Mouse (Mus musculus) heart, embryonic 11.5 days (tissue): ENCODE measurements around the gene Ppp1r9b. TPM values are rescaled to one million over a fixed set of nuclear protein-coding genes. Genes with fewer than 3 reads are reported as not detected.

Source experiments
- ATAC-seq: fragments of 200-750 bp; cut with Nextera tagmentation; replicated peaks from 2 replicates; pipeline ENCODE4 v1.8.0; 2017; ENCODE audit warnings: moderate library complexity; ENCODE audit not compliant: insufficient number of reproducible peaks, low FRiP score, low TSS enrichment
- H3K27ac ChIP-seq: fragments of 300-500 bp; sonication (generic); 2 replicates; pipeline ENCODE4 v1.5.1; 2014; ENCODE audit warnings: mild to moderate bottlenecking, low read depth, low read length
- H3K27me3 ChIP-seq: fragments of 300-500 bp; sonication (generic); 2 replicates; pipeline ENCODE4 v1.6.1; 2014; ENCODE audit warnings: mild to moderate bottlenecking, low read length, mixed read lengths; ENCODE audit not compliant: control insufficient read depth, insufficient read depth
- H3K36me3 ChIP-seq: fragments of 300-500 bp; sonication (generic); 2 replicates; pipeline ENCODE4 v1.6.1; 2014; ENCODE audit warnings: mild to moderate bottlenecking, low read length, moderate library complexity, mixed read lengths; ENCODE audit not compliant: control insufficient read depth, insufficient read depth
- H3K4me1 ChIP-seq: fragments of 300-500 bp; sonication (generic); 2 replicates; pipeline ENCODE4 v1.6.1; 2014; ENCODE audit warnings: low read length; ENCODE audit not compliant: control insufficient read depth, insufficient read depth
- H3K4me2 ChIP-seq: fragments of 300-500 bp; sonication (generic); 2 replicates; pipeline ENCODE4 v1.6.1; 2014; ENCODE audit warnings: mild to moderate bottlenecking, moderate library complexity
- H3K4me3 ChIP-seq: fragments of 300-500 bp; sonication (generic); 2 replicates; pipeline ENCODE4 v1.5.1; 2014; ENCODE audit warnings: low read depth, low read length
- H3K9ac ChIP-seq: fragments of 300-500 bp; sonication (generic); 2 replicates; pipeline ENCODE4 v1.6.1; 2014; ENCODE audit warnings: mild to moderate bottlenecking, low read depth, low read length, moderate library complexity
- H3K9me3 ChIP-seq: fragments of 300-500 bp; sonication (generic); replicated peaks from 2 replicates; pipeline ENCODE4 v1.6.1; 2016; ENCODE audit warnings: low read length; ENCODE audit not compliant: control insufficient read depth
- WGBS: fragments of 180-500 bp; shearing (Covaris S2); extraction: QIAGEN DNeasy Blood & Tissue Kit; methylation state at CpG from one replicate; pipeline ENCODE4 v1.1.7; 2014; ENCODE audit not compliant: insufficient replicate concordance; 5-methylcytosine and 5-hydroxymethylcytosine counted together
- polyA plus RNA-seq: library from polyadenylated mRNA; unstranded; fragments of >200 nt; fragmentation: Nextera tagmentation; extraction: Ambion mirVana; gene quantifications from 2 replicates; pipeline ENCODE4 v1.2.1, GENCODE M21; 2014

Gene Ppp1r9b
- polyA plus RNA-seq, 1 experiment from 2014 or later = 16.3 TPM

- H3K27me3 ChIP-seq = no peaks in the 10 kb centered on the region
- 45% methylated on average over 1 of the region's 1 CpGs for WGBS
- H3K9ac ChIP-seq = no peak overlapping the region
- H3K4me1 ChIP-seq = peaks cover 12% of the 10 kb centered on the region
- H3K9me3 ChIP-seq = no peaks in the 10 kb centered on the region
- H3K27ac ChIP-seq = no peak overlapping the region
- no peak for ATAC-seq
- H3K4me2 ChIP-seq = no peak overlapping the region
- no peaks in the 10 kb centered on the region for H3K36me3 ChIP-seq
- H3K4me3 ChIP-seq = no peak overlapping the region
Observed at GRCm38 (mm10) chr11:94985140-94985539, 5.7 kb upstream of the Ppp1r9b start.

GRCm38 (mm10) chr11:94985822-94986221 lies 5.0 kb upstream of the Ppp1r9b start:
- no peak for ATAC-seq
- H3K36me3 ChIP-seq = no peaks in the 10 kb centered on the region
- no peaks in the 10 kb centered on the region for H3K27me3 ChIP-seq
- no peak overlapping the region for H3K4me2 ChIP-seq
- no peak overlapping the region for H3K4me3 ChIP-seq
- 79% methylated on average over 5 of the region's 5 CpGs for WGBS
- peaks cover 12% of the 10 kb centered on the region for H3K4me1 ChIP-seq
- no peaks in the 10 kb centered on the region for H3K9me3 ChIP-seq
- no peak overlapping the region for H3K9ac ChIP-seq
- no peak overlapping the region for H3K27ac ChIP-seq

DNA sequence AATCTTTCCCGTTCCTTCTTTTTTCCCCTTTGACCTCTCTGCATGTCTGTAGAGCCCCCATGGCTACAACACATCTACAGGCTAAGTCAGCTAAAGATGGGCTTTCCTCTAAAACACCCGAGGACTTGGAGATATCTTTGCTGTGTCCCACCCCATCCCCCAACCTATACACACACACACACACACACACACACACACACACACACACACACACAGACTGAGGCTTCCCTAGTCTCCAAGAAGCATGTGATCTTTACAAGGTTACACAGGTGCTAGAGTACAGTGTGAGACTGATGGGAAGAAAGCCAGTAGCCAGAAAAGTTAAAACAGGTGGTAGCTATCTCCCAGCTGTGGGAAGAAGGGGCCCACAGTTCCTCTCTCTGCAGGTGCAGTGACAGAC lies 4.4 kb upstream of the Ppp1r9b start:
- Histone ChIP-seq H3K27ac (no peak overlapping the region), H3K9ac (no peak overlapping the region), H3K4me1 (peaks cover 12% of the 10 kb centered on the region), H3K4me2 (no peak overlapping the region), H3K9me3 (no peaks in the 10 kb centered on the region), H3K4me3 (no peak overlapping the region), H3K36me3 (no peaks in the 10 kb centered on the region), H3K27me3 (no peaks in the 10 kb centered on the region)
- ATAC-seq = no peak
- 65% methylated on average over 2 of the region's 2 CpGs for WGBS

DNA sequence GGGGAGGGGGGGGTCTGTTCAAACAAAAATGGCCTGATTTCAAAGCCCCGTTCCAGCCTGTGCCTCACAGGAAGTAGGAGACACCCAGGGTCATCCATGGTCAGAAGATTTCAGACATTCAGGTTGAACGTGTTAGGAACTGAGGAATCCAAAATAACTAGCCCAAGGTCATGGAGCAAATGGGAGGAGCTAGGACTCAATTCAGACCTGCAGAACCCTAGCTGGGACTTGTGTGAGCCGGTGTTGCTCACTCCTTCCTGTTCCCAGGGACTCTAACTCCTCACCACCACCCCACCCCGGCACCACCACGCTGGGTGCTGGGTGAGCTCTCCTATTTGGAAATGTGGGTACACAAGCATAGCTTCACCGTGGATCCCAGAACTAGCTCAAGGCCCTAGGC lies 3.5 kb upstream of the Ppp1r9b start:
- Histone ChIP-seq H3K27ac (no peak overlapping the region), H3K4me1 (peaks cover 12% of the 10 kb centered on the region), H3K4me2 (no peak overlapping the region), H3K9me3 (no peaks in the 10 kb centered on the region), H3K4me3 (no peak overlapping the region), H3K36me3 (no peaks in the 10 kb centered on the region), H3K9ac (no peak overlapping the region), H3K27me3 (no peaks in the 10 kb centered on the region)
- no peak for ATAC-seq
- 47% methylated on average over 6 of the region's 6 CpGs for WGBS

DNA sequence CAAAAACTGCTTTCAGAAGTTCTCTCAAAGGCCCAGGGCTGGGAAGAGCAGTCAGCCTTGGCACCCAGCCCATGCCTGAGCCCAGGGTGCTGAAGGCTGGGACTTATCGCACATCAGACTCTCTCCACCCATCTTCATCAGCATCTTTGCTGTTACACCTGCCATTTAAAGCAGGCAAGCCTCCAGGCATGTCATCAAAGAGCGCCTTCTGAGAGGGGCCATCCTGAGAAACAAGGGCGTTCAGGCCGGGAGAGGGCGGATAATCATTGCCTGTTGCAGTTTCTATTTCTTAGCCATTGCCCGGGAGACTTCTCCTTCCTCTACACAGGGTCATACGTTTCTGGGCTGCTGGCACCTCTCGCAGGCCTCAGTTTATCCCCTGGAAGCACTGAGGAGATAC lies 3.0 kb upstream of the Ppp1r9b start:
- Histone ChIP-seq H3K27me3 (no peaks in the 10 kb centered on the region), H3K9ac (no peak overlapping the region), H3K27ac (no peak overlapping the region), H3K9me3 (no peaks in the 10 kb centered on the region), H3K4me1 (peaks cover 16% of the 10 kb centered on the region), H3K4me2 (no peak overlapping the region), H3K4me3 (no peak overlapping the region), H3K36me3 (no peaks in the 10 kb centered on the region)
- no peak for ATAC-seq
- 74% methylated on average over 8 of the region's 8 CpGs for WGBS

DNA sequence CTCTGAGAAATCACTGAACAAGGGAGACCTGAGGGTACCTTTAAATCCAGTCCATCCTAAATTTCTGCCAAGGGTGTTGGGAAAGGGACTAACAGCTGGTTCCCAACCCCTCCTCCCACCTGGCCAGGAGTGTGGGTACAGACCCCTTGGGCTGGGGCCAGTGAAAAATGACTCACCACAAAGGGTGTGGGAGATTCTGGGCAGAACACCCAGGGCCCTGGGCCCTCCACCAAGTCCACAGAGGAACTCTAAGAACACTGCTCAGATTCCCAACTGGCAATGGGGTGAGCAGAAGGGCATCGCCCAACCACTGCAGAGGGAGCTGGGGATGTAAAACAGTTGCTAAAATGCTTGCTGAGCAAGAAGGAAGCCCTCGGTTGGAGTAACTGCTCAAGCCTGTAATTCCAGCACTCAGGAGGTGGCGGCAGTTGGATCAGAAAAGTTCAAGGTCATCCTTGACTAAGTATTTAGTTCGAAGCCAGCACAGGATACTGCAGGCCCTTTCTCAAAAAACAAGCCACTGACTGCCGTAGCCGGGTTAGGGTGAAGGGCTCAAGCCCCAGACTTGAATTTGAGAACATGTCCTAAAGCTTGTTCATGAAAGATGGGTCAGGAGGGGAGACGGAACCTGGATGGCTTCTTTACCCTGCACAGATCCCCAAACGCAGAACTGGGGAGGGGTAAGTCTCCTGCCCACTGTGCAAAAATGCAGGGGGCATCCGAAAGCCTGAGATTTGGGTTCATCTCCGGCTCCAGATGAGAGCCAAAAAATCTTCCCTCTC lies 1.9 kb upstream of the Ppp1r9b start:
- no peaks in the 10 kb centered on the region for H3K36me3 ChIP-seq
- H3K9ac ChIP-seq = peak overlapping the region; percentile 76
- no peak for ATAC-seq
- WGBS = 20% methylated on average over 10 of the region's 10 CpGs
- peak overlapping the region; percentile 80 for H3K4me3 ChIP-seq
- peaks cover 28% of the 10 kb centered on the region for H3K4me1 ChIP-seq
- peak overlapping the region; percentile 99 for H3K4me2 ChIP-seq
- peak overlapping the region; percentile 87 for H3K27ac ChIP-seq
- H3K9me3 ChIP-seq = no peaks in the 10 kb centered on the region
- H3K27me3 ChIP-seq = no peaks in the 10 kb centered on the region

DNA sequence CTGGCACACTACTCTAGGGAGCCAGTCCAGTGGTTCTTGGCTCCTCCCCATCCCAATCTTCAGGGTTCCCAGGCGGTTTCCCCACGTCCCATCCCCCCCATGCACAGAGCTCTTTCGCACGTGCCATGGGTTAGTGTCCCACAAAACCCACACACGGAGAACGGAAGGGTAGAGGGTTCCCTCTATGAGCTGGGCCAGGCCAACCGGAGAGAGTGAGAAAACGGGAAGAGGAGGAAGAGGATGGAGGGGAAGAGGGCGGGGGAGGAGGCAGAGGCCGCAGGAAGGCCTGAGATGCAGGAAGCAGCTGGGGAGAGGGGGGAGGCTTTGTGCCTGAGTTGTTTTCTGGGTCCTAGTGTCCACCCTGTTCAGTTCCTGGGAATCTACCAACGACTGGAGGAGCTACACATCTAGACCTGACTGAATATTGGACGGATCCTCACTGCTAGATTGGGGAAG lies 1.2 kb upstream of the Ppp1r9b start:
- under 1% methylated on average over 12 of the region's 12 CpGs for WGBS
- Histone ChIP-seq H3K9me3 (no peaks in the 10 kb centered on the region), H3K36me3 (no peaks in the 10 kb centered on the region), H3K4me2 (peak overlapping the region; percentile 99), H3K27ac (peak overlapping the region; percentile 87), H3K9ac (peak overlapping the region; percentile 76), H3K27me3 (no peaks in the 10 kb centered on the region), H3K4me1 (peaks cover 34% of the 10 kb centered on the region), H3K4me3 (peak overlapping the region; percentile 80)
- ATAC-seq = peak; percentile 50

DNA sequence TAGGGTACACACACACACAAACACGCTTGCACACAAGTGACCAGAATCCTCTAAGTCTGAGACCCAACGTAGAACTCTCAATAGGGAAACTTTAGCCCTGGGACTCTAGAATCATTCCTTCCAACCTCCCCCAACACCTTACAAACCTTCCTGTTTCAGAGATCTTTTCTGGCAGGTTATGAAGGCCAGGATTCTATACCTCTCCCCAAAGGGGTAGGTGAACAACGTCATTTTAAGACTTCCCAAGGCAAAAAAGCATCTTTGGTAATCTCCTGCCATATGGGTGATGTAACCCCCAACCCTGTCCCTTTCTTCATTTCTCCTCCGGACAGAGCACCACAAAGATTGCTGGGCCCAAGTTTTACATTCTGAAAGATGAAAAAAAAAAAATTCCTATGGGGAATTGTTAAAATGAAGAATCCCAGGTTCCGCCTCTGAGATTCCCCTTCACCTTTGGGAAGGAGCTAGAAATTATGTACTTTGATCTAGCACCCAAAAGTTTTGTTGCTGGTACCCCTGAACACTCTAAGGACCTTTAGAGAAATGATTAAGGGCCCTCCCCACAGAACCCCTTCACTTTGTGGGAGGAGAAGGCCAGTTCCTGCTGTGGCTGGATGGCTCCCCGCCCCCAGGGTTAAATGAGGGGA lies 610 bp upstream of the Ppp1r9b start:
- H3K27ac ChIP-seq = peak overlapping the region; percentile 86
- peak overlapping the region; percentile 99 for H3K4me2 ChIP-seq
- H3K36me3 ChIP-seq = 0 out of 2 replicates have a peak, but pooled peaks cover under 1% of the 10 kb centered on the region
- peak overlapping the region; percentile 80 for H3K4me3 ChIP-seq
- no peak for ATAC-seq
- H3K9me3 ChIP-seq = no peaks in the 10 kb centered on the region
- peaks cover 40% of the 10 kb centered on the region for H3K4me1 ChIP-seq
- peak overlapping the region; percentile 86 for H3K9ac ChIP-seq
- 51% methylated on average over 6 of the region's 6 CpGs for WGBS
- no peaks in the 10 kb centered on the region for H3K27me3 ChIP-seq
